Mouse (Mus musculus): ENCODE measurements at regions not wholly inside any gene's neighbourhood (a gene's known extent, or its start where the extent isn't known, plus 50 kb on each side); places are given as distances from the start of the nearest gene placed in this dataset.

GRCm38 (mm10) chr12:35863141-35863540, 62.3 kb upstream of the Agr3 start:
- ATAC-seq (ENCODE audit: low FRiP score, low TSS enrichment) (no peak), DNase-seq (no peak)
- Histone ChIP-seq H3K9me3 (ENCODE audit: control insufficient read depth, low read length) (no peaks in the 10 kb centered on the region), H3K4me3 (replicated peaks; ENCODE audit: low read depth, low read length) (no peak overlapping the region), H3K9ac (replicated peaks; ENCODE audit: low read length) (no peak overlapping the region), H3K27me3 (ENCODE audit: control insufficient read depth, insufficient read depth, low read length) (no peaks in the 10 kb centered on the region), H3K4me2 (ENCODE audit: low read length) (no peak overlapping the region), H3K27ac (replicated peaks; ENCODE audit: low read depth, low read length) (no peak overlapping the region), H3K4me1 (ENCODE audit: control insufficient read depth, insufficient read depth, low read length) (no peaks in the 10 kb centered on the region), H3K36me3 (ENCODE audit: control insufficient read depth, insufficient read depth, low read length) (no peaks in the 10 kb centered on the region)
- 100% methylated on average over 1 of the region's 1 CpGs for WGBS

- H3K9me3 ChIP-seq (ENCODE audit: control insufficient read depth, low read length), result no peaks in the 10 kb centered on the region
- 87% methylated on average over 4 of the region's 4 CpGs for WGBS
- H3K27me3 ChIP-seq (ENCODE audit: control insufficient read depth, insufficient read depth, low read length), result no peaks in the 10 kb centered on the region
- H3K27ac ChIP-seq (replicated peaks; ENCODE audit: low read depth, low read length), result no peak overlapping the region
- DNase-seq (no peak), ATAC-seq (ENCODE audit: low FRiP score, low TSS enrichment) (no peak)
- H3K4me3 ChIP-seq (replicated peaks; ENCODE audit: low read depth, low read length), result no peak overlapping the region
- no peak overlapping the region for H3K4me2 ChIP-seq (ENCODE audit: low read length)
- no peaks in the 10 kb centered on the region for H3K4me1 ChIP-seq (ENCODE audit: control insufficient read depth, insufficient read depth, low read length)
- no peaks in the 10 kb centered on the region for H3K36me3 ChIP-seq (ENCODE audit: control insufficient read depth, insufficient read depth, low read length)
- H3K9ac ChIP-seq (replicated peaks; ENCODE audit: low read length), result no peak overlapping the region
Measured at GRCm38 (mm10) chr12:35853159-35853558, 72.3 kb upstream of the Agr3 start.

- DNase-seq, result peak; percentile 9
- Histone ChIP-seq H3K9ac (replicated peaks; ENCODE audit: low read length) (no peak overlapping the region), H3K9me3 (ENCODE audit: control insufficient read depth, low read length) (no peaks in the 10 kb centered on the region), H3K27ac (replicated peaks; ENCODE audit: low read depth, low read length) (no peak overlapping the region), H3K4me2 (ENCODE audit: low read length) (no peak overlapping the region), H3K4me1 (ENCODE audit: control insufficient read depth, insufficient read depth, low read length) (no peaks in the 10 kb centered on the region), H3K4me3 (replicated peaks; ENCODE audit: low read depth, low read length) (no peak overlapping the region), H3K36me3 (ENCODE audit: control insufficient read depth, insufficient read depth, low read length) (no peaks in the 10 kb centered on the region), H3K27me3 (ENCODE audit: control insufficient read depth, insufficient read depth, low read length) (no peaks in the 10 kb centered on the region)
- ATAC-seq (ENCODE audit: low FRiP score, low TSS enrichment), result no peak
- 85% methylated on average over 5 of the region's 5 CpGs for WGBS
Measured at GRCm38 (mm10) chr12:35846905-35847610, 78.4 kb upstream of the Agr3 start.

GRCm38 (mm10) chr12:35836946-35837345, 88.5 kb upstream of the Agr3 start:
- ATAC-seq (ENCODE audit: low FRiP score, low TSS enrichment), result no peak
- no peak overlapping the region for H3K27ac ChIP-seq (replicated peaks; ENCODE audit: low read depth, low read length)
- H3K9me3 ChIP-seq (ENCODE audit: control insufficient read depth, low read length), result no peaks in the 10 kb centered on the region
- H3K27me3 ChIP-seq (ENCODE audit: control insufficient read depth, insufficient read depth, low read length), result no peaks in the 10 kb centered on the region
- H3K4me2 ChIP-seq (ENCODE audit: low read length), result no peak overlapping the region
- H3K36me3 ChIP-seq (ENCODE audit: control insufficient read depth, insufficient read depth, low read length), result no peaks in the 10 kb centered on the region
- H3K4me3 ChIP-seq (replicated peaks; ENCODE audit: low read depth, low read length), result no peak overlapping the region
- no peak for DNase-seq
- H3K4me1 ChIP-seq (ENCODE audit: control insufficient read depth, insufficient read depth, low read length), result no peaks in the 10 kb centered on the region
- H3K9ac ChIP-seq (replicated peaks; ENCODE audit: low read length), result no peak overlapping the region

- H3K4me2 ChIP-seq (ENCODE audit: low read length), result no peak overlapping the region
- H3K9me3 ChIP-seq (ENCODE audit: control insufficient read depth, low read length), result no peaks in the 10 kb centered on the region
- ATAC-seq (ENCODE audit: low FRiP score, low TSS enrichment), result no peak
- H3K4me3 ChIP-seq (replicated peaks; ENCODE audit: low read depth, low read length), result no peak overlapping the region
- H3K27ac ChIP-seq (replicated peaks; ENCODE audit: low read depth, low read length), result no peak overlapping the region
- DNase-seq, result no peak
- 81% methylated on average over 3 of the region's 3 CpGs for WGBS
- H3K9ac ChIP-seq (replicated peaks; ENCODE audit: low read length), result no peak overlapping the region
- no peaks in the 10 kb centered on the region for H3K36me3 ChIP-seq (ENCODE audit: control insufficient read depth, insufficient read depth, low read length)
- no peaks in the 10 kb centered on the region for H3K27me3 ChIP-seq (ENCODE audit: control insufficient read depth, insufficient read depth, low read length)
- no peaks in the 10 kb centered on the region for H3K4me1 ChIP-seq (ENCODE audit: control insufficient read depth, insufficient read depth, low read length)
Measured at GRCm38 (mm10) chr12:35833285-35833684, 92.1 kb upstream of the Agr3 start.

- no peaks in the 10 kb centered on the region for H3K4me1 ChIP-seq (ENCODE audit: control insufficient read depth, insufficient read depth, low read length)
- H3K36me3 ChIP-seq (ENCODE audit: control insufficient read depth, insufficient read depth, low read length), result no peaks in the 10 kb centered on the region
- no peak overlapping the region for H3K9ac ChIP-seq (replicated peaks; ENCODE audit: low read length)
- no peak overlapping the region for H3K4me3 ChIP-seq (replicated peaks; ENCODE audit: low read depth, low read length)
- H3K9me3 ChIP-seq (ENCODE audit: control insufficient read depth, low read length), result no peaks in the 10 kb centered on the region
- H3K4me2 ChIP-seq (ENCODE audit: low read length), result no peak overlapping the region
- 82% methylated on average over 2 of the region's 2 CpGs for WGBS
- DNase-seq, result no peak
- H3K27me3 ChIP-seq (ENCODE audit: control insufficient read depth, insufficient read depth, low read length), result no peaks in the 10 kb centered on the region
- no peak for ATAC-seq (ENCODE audit: low FRiP score, low TSS enrichment)
- H3K27ac ChIP-seq (replicated peaks; ENCODE audit: low read depth, low read length), result no peak overlapping the region
Measured at GRCm38 (mm10) chr12:35831922-35832512, 93.4 kb upstream of the Agr3 start.

- Histone ChIP-seq H3K4me1 (ENCODE audit: control insufficient read depth, insufficient read depth, low read length) (no peaks in the 10 kb centered on the region), H3K4me2 (ENCODE audit: low read length) (no peak overlapping the region), H3K36me3 (ENCODE audit: control insufficient read depth, insufficient read depth, low read length) (no peaks in the 10 kb centered on the region), H3K9me3 (ENCODE audit: control insufficient read depth, low read length) (no peaks in the 10 kb centered on the region), H3K9ac (replicated peaks; ENCODE audit: low read length) (no peak overlapping the region), H3K27me3 (ENCODE audit: control insufficient read depth, insufficient read depth, low read length) (no peaks in the 10 kb centered on the region), H3K4me3 (replicated peaks; ENCODE audit: low read depth, low read length) (no peak overlapping the region), H3K27ac (replicated peaks; ENCODE audit: low read depth, low read length) (no peak overlapping the region)
- 26% methylated on average over 5 of the region's 5 CpGs for WGBS
- DNase-seq, result peak; percentile 86
- 0 out of 2 replicates have a peak, but pooled peaks have one; percentile 44 for ATAC-seq (ENCODE audit: low FRiP score, low TSS enrichment)
Measured at GRCm38 (mm10) chr12:35831268-35831667, 94.2 kb upstream of the Agr3 start.

GRCm38 (mm10) chr12:35827797-35828196, 97.6 kb upstream of the Agr3 start:
- H3K9ac ChIP-seq (replicated peaks; ENCODE audit: low read length), result no peak overlapping the region
- WGBS, result 77% methylated on average over 2 of the region's 2 CpGs
- no peak overlapping the region for H3K27ac ChIP-seq (replicated peaks; ENCODE audit: low read depth, low read length)
- H3K36me3 ChIP-seq (ENCODE audit: control insufficient read depth, insufficient read depth, low read length), result no peaks in the 10 kb centered on the region
- DNase-seq, result no peak
- H3K4me3 ChIP-seq (replicated peaks; ENCODE audit: low read depth, low read length), result no peak overlapping the region
- no peaks in the 10 kb centered on the region for H3K27me3 ChIP-seq (ENCODE audit: control insufficient read depth, insufficient read depth, low read length)
- no peaks in the 10 kb centered on the region for H3K9me3 ChIP-seq (ENCODE audit: control insufficient read depth, low read length)
- no peak overlapping the region for H3K4me2 ChIP-seq (ENCODE audit: low read length)
- H3K4me1 ChIP-seq (ENCODE audit: control insufficient read depth, insufficient read depth, low read length), result no peaks in the 10 kb centered on the region
- no peak for ATAC-seq (ENCODE audit: low FRiP score, low TSS enrichment)

- Histone ChIP-seq H3K27ac (replicated peaks; ENCODE audit: low read depth, low read length) (no peak overlapping the region), H3K27me3 (ENCODE audit: control insufficient read depth, insufficient read depth, low read length) (no peaks in the 10 kb centered on the region), H3K4me2 (ENCODE audit: low read length) (no peak overlapping the region), H3K9ac (replicated peaks; ENCODE audit: low read length) (no peak overlapping the region), H3K36me3 (ENCODE audit: control insufficient read depth, insufficient read depth, low read length) (no peaks in the 10 kb centered on the region), H3K9me3 (ENCODE audit: control insufficient read depth, low read length) (0 out of 2 replicates have a peak, but pooled peaks cover 3% of the 10 kb centered on the region), H3K4me1 (ENCODE audit: control insufficient read depth, insufficient read depth, low read length) (no peaks in the 10 kb centered on the region), H3K4me3 (replicated peaks; ENCODE audit: low read depth, low read length) (no peak overlapping the region)
- WGBS, result 95% methylated on average over 5 of the region's 5 CpGs
- DNase-seq (no peak), ATAC-seq (ENCODE audit: low FRiP score, low TSS enrichment) (no peak)
Measured at GRCm38 (mm10) chr12:35826990-35827389, 98.4 kb upstream of the Agr3 start.

Data from midbrain, embryonic 14.5 days (tissue).